Mouse (Mus musculus) central nervous system, embryonic 11.5 days (tissue): ENCODE measurements around the gene Dnajb4. TPM values are rescaled to one million over a fixed set of nuclear protein-coding genes. Genes with fewer than 3 reads are reported as not detected.

Source experiments
- polyA plus RNA-seq: library from polyadenylated mRNA; depleted of rRNA; stranded (reverse); fragments of >200 nt; gene quantifications from 2 replicates; pipeline ENCODE4 v1.2.3, GENCODE M21; 2012; rRNA removed

The Dnajb4 gene
- 17.7 and 21.7 TPM in 2 replicates for polyA plus RNA-seq

DNA sequence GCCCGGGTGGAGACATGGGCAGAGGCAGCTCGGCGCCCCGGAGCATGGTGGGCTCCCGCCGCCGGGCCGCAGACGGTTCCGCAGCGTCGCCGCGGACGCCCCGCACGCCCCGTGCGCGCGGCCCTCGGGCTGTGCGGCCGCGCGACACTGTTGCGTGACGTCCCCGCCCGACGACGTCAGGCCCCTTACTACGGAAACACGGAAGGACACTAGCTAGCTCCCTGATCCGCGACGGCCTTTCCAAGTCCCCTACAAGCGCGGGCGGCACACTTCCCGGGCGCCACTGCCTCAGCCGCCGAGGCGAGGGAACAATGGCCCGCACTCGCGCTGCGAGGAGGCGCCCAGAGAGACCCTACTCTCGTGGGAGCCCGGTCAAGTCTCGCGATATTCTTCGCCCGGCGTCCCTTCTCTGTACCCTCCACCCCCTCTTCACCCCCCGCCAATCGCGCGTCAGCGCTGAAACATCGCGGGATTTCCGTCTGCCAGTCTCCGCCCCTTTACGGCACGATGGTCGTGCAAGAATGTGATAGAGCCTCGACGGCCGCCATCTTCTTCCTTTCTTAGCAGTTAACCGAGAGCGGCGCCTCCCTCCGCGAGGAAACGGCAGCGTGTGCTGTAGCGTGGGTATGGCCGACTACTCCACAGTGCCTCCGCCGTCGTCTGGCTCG lies at the start of gene Dnajb4, which contains the start of gene Fubp1:
Dnajb4 (minus strand) TSS at position 336 of the 668 bp plus-strand sequence.
Fubp1 (plus strand) TSS at position 456 of the 668 bp plus-strand sequence.

DNA sequence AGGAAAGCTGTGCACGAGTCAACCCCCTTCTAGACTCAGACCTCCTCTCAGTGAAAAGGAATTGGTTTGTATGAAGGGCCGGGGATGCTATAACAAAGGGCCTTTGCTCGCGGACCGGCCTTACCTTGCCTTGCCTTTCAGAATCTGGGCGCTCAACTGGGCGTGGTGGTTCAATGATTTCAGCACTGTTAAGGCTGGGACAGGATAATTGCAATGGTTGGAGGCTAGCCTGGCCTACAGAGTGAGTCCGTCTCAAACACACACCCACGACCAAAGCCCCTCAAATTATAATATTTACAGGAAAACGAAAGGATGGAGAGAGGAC lies 44.0 kb downstream of the Dnajb4 start, which contains the start of gene Gipc2:
Gipc2 (minus strand) TSS at position 132 of the 325 bp plus-strand sequence.

Other genes with a start within 250 kb of the Dnajb4 start
- gene Gipc2, start 44.1 kb downstream of the Dnajb4 start, polyA plus RNA-seq: 1.8 and 3.5 TPM in 2 replicates
- gene Fubp1, start 120 bp upstream of the Dnajb4 start, polyA plus RNA-seq: 263 and 343 TPM in 2 replicates
- gene Nexn, start 56.0 kb upstream of the Dnajb4 start, polyA plus RNA-seq: 7.8 and 9.2 TPM in 2 replicates
- 18.2 and 24.3 TPM in 2 replicates for gene Miga1, start 130.1 kb upstream of the Dnajb4 start, polyA plus RNA-seq
- 70.4 and 102 TPM in 2 replicates for gene Usp33, start 136.2 kb upstream of the Dnajb4 start, polyA plus RNA-seq
- 33.6 and 43.0 TPM in 2 replicates for gene Zzz3, start 185.2 kb upstream of the Dnajb4 start, polyA plus RNA-seq